Mouse (Mus musculus) liver, postnatal 0 days (tissue): ENCODE measurements around the gene Ero1l.

Source experiments
- CTCF ChIP-seq: sonication (generic); IDR thresholded peaks from 2 replicates; pipeline ENCODE4 v1.5.1; 2016; ENCODE audit warnings: antibody characterized with exemption, low read depth
- EP300 ChIP-seq: IDR thresholded peaks from 2 replicates; pipeline ENCODE4 v1.6.1; 2016; ENCODE audit warnings: antibody characterized with exemption, low read depth, mild to moderate bottlenecking

DNA sequence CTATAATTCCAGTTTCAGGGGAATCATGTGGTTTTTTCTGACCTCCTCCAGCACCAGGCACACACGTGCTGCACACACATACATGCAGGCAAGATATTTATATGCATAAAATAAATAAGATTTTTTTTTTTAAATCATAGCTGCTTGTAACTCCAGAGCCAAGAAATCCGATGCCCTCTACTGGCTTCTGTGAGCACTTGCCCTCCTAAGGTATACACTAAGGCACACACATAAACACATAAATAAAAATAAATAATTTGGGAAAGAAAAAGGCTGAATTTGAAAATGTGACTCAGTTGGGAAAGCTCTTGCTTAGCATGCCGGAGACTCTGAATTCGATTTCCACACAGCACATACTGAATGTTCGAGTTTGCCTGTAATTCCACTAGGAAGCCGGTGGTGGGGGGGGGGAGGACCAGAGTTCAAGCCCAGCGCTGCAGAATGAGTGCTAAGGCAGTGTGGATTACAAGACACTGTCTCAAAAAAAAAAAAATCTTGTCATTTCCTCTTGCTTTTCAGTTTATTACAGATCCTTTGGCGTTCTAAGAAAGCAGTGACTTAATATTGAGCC lies 10.5 kb upstream of the Ero1l start:
- TF ChIP-seq CTCF: no peak
- TF ChIP-seq EP300: no peak
